Mouse (Mus musculus): Measurements from ENCODE around the gene Kdr. TPM values are rescaled to one million over a fixed set of nuclear protein-coding genes. Genes with fewer than 3 reads are reported as not detected.

The Kdr gene
- polyA plus RNA-seq, 1 experiment from 2014 or later: 6.5 TPM

- ATAC-seq (ENCODE audit: low FRiP score, low TSS enrichment) (no peak), DNase-seq (ENCODE audit: low spot score) (no peak)
- H3K27me3 ChIP-seq (ENCODE audit: control insufficient read depth, insufficient read depth, low read length): no peaks in the 10 kb centered on the region; the same call in 1 of the 2 replicates
- TF ChIP-seq EP300 (optimal IDR thresholded peaks at IDR 0.05) (no peak), CTCF (IDR thresholded peaks at IDR 0.05; ENCODE audit: low read depth) (no peak)
- H3K36me3 ChIP-seq (ENCODE audit: control insufficient read depth, insufficient read depth, low read length): no peaks in the 10 kb centered on the region
- WGBS: 63% methylated on average over 7 of the region's 7 CpGs
- H3K9me3 ChIP-seq (ENCODE audit: control insufficient read depth, low read length): no peaks in the 10 kb centered on the region
- no peak overlapping the region for H3K27ac ChIP-seq (replicated peaks)
- no peaks in the 10 kb centered on the region; the same call in 1 of the 2 replicates for H3K4me1 ChIP-seq (replicated peaks; ENCODE audit: control insufficient read depth, insufficient read depth)
- no peak overlapping the region for H3K4me3 ChIP-seq (ENCODE audit: low read depth, low read length)
- no peak overlapping the region for H3K4me2 ChIP-seq (replicated peaks; ENCODE audit: low read depth)
- H3K9ac ChIP-seq (ENCODE audit: low read length): no peak overlapping the region
Observed at GRCm38 (mm10) chr5:75974543-75975130, 3.6 kb downstream of the Kdr start.

- H3K4me2 ChIP-seq (replicated peaks; ENCODE audit: low read depth): no peak overlapping the region
- no peaks in the 10 kb centered on the region for H3K4me1 ChIP-seq (replicated peaks; ENCODE audit: control insufficient read depth, insufficient read depth)
- DNase-seq (ENCODE audit: low spot score) (no peak), ATAC-seq (ENCODE audit: low FRiP score, low TSS enrichment) (no peak)
- H3K9ac ChIP-seq (ENCODE audit: low read length): no peak overlapping the region
- no peaks in the 10 kb centered on the region for H3K36me3 ChIP-seq (ENCODE audit: control insufficient read depth, insufficient read depth, low read length)
- no peaks in the 10 kb centered on the region for H3K9me3 ChIP-seq (ENCODE audit: control insufficient read depth, low read length)
- TF ChIP-seq CTCF (IDR thresholded peaks at IDR 0.05; ENCODE audit: low read depth) (no peak), EP300 (optimal IDR thresholded peaks at IDR 0.05) (no peak)
- no peak overlapping the region for H3K27ac ChIP-seq (replicated peaks)
- no peak overlapping the region for H3K4me3 ChIP-seq (ENCODE audit: low read depth, low read length)
- 44% methylated on average over 3 of the region's 3 CpGs for WGBS
- H3K27me3 ChIP-seq (ENCODE audit: control insufficient read depth, insufficient read depth, low read length): no peaks in the 10 kb centered on the region
Observed at GRCm38 (mm10) chr5:75969887-75970286, 8.4 kb downstream of the Kdr start.

GRCm38 (mm10) chr5:75962558-75962957 is 15.7 kb downstream of the Kdr start:
- H3K4me2 ChIP-seq (replicated peaks; ENCODE audit: low read depth): no peak overlapping the region
- no peak overlapping the region for H3K4me3 ChIP-seq (ENCODE audit: low read depth, low read length)
- DNase-seq (ENCODE audit: low spot score) (no peak), ATAC-seq (ENCODE audit: low FRiP score, low TSS enrichment) (no peak)
- H3K27me3 ChIP-seq (ENCODE audit: control insufficient read depth, insufficient read depth, low read length): no peaks in the 10 kb centered on the region
- H3K27ac ChIP-seq (replicated peaks): no peak overlapping the region
- no peaks in the 10 kb centered on the region for H3K9me3 ChIP-seq (ENCODE audit: control insufficient read depth, low read length)
- 89% methylated on average over 12 of the region's 12 CpGs for WGBS
- H3K4me1 ChIP-seq (replicated peaks; ENCODE audit: control insufficient read depth, insufficient read depth): no peaks in the 10 kb centered on the region
- H3K36me3 ChIP-seq (ENCODE audit: control insufficient read depth, insufficient read depth, low read length): no peaks in the 10 kb centered on the region
- H3K9ac ChIP-seq (ENCODE audit: low read length): no peak overlapping the region
- TF ChIP-seq CTCF (IDR thresholded peaks at IDR 0.05; ENCODE audit: low read depth): no peak
- no peak for TF ChIP-seq EP300 (optimal IDR thresholded peaks at IDR 0.05)

- WGBS: 65% methylated on average over 19 of the region's 19 CpGs
- ATAC-seq (ENCODE audit: low FRiP score, low TSS enrichment): no peak
- H3K4me2 ChIP-seq (replicated peaks; ENCODE audit: low read depth): no peak overlapping the region
Observed at GRCm38 (mm10) chr5:75961741-75962469, 16.4 kb downstream of the Kdr start.

DNA sequence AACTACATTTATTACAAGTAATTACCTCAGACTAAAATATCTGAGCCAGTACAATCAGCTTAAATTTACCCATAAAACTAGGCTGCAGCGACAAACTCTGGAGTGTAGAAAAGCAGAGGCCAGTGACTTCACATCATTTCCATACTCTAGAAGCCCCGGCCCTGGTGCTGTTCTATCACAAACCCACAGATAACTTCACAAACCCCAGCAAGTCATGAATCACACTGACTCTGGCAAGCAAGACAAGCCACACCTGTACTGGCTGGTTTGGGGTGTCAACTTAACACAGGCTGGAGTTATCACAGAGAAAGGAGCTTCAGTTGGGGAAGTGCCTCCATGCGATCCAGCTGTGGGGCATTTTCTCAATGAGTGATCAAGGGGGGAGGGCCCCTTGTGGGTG is 18.4 kb downstream of the Kdr start:
- Histone ChIP-seq H3K4me1 (replicated peaks; ENCODE audit: control insufficient read depth, insufficient read depth) (no peaks in the 10 kb centered on the region), H3K4me2 (replicated peaks; ENCODE audit: low read depth) (no peak overlapping the region), H3K9ac (ENCODE audit: low read length) (no peak overlapping the region), H3K9me3 (ENCODE audit: control insufficient read depth, low read length) (no peaks in the 10 kb centered on the region), H3K4me3 (ENCODE audit: low read depth, low read length) (no peak overlapping the region), H3K27ac (replicated peaks) (no peak overlapping the region), H3K36me3 (ENCODE audit: control insufficient read depth, insufficient read depth, low read length) (no peaks in the 10 kb centered on the region), H3K27me3 (ENCODE audit: control insufficient read depth, insufficient read depth, low read length) (no peaks in the 10 kb centered on the region)
- no peak for ATAC-seq (ENCODE audit: low FRiP score, low TSS enrichment)
- no peak for DNase-seq (ENCODE audit: low spot score)
- TF ChIP-seq CTCF (IDR thresholded peaks at IDR 0.05; ENCODE audit: low read depth) (no peak), EP300 (optimal IDR thresholded peaks at IDR 0.05) (no peak)
- WGBS: 53% methylated on average over 3 of the region's 3 CpGs

More at GRCm38 (mm10) chr5:75961741-75962469, 16.4 kb downstream of the Kdr start:
- DNase-seq (ENCODE audit: low spot score): no peak
- Histone ChIP-seq H3K9ac (ENCODE audit: low read length) (no peak overlapping the region), H3K4me3 (ENCODE audit: low read depth, low read length) (no peak overlapping the region), H3K27ac (replicated peaks) (no peak overlapping the region), H3K4me1 (replicated peaks; ENCODE audit: control insufficient read depth, insufficient read depth) (no peaks in the 10 kb centered on the region), H3K9me3 (ENCODE audit: control insufficient read depth, low read length) (no peaks in the 10 kb centered on the region), H3K27me3 (ENCODE audit: control insufficient read depth, insufficient read depth, low read length) (no peaks in the 10 kb centered on the region), H3K36me3 (ENCODE audit: control insufficient read depth, insufficient read depth, low read length) (no peaks in the 10 kb centered on the region)
- TF ChIP-seq CTCF (IDR thresholded peaks at IDR 0.05; ENCODE audit: low read depth): no peak
- TF ChIP-seq EP300 (optimal IDR thresholded peaks at IDR 0.05): no peak

GRCm38 (mm10) chr5:75956526-75956925 is 21.7 kb downstream of the Kdr start:
- H3K9me3 ChIP-seq (ENCODE audit: control insufficient read depth, low read length): no peaks in the 10 kb centered on the region
- no peak overlapping the region for H3K4me2 ChIP-seq (replicated peaks; ENCODE audit: low read depth)
- no peak overlapping the region for H3K4me3 ChIP-seq (ENCODE audit: low read depth, low read length)
- no peak overlapping the region for H3K9ac ChIP-seq (ENCODE audit: low read length)
- DNase-seq (ENCODE audit: low spot score): no peak
- H3K4me1 ChIP-seq (replicated peaks; ENCODE audit: control insufficient read depth, insufficient read depth): no peaks in the 10 kb centered on the region
- no peak overlapping the region for H3K27ac ChIP-seq (replicated peaks)
- TF ChIP-seq CTCF (IDR thresholded peaks at IDR 0.05; ENCODE audit: low read depth) (no peak), EP300 (optimal IDR thresholded peaks at IDR 0.05) (no peak)
- no peaks in the 10 kb centered on the region for H3K27me3 ChIP-seq (ENCODE audit: control insufficient read depth, insufficient read depth, low read length)
- no peaks in the 10 kb centered on the region for H3K36me3 ChIP-seq (ENCODE audit: control insufficient read depth, insufficient read depth, low read length)
- no peak for ATAC-seq (ENCODE audit: low FRiP score, low TSS enrichment)
- 70% methylated on average over 3 of the region's 3 CpGs for WGBS
